Mouse (Mus musculus): ENCODE measurements around the gene Prickle1. TPM values are rescaled to one million over a fixed set of nuclear protein-coding genes. Genes with fewer than 3 reads are reported as not detected.

Gene Prickle1
- polyA plus RNA-seq, 1 experiment from 2014 or later: 26.1 TPM

- Histone ChIP-seq H3K4me3 (ENCODE audit: low read depth, low read length) (no peak overlapping the region), H3K4me1 (ENCODE audit: insufficient read depth, low read depth, low read length) (peaks cover 11% of the 10 kb centered on the region; the same call in 1 of the 2 replicates), H3K9ac (replicated peaks; ENCODE audit: low read depth) (no peak overlapping the region), H3K4me2 (replicated peaks; ENCODE audit: low read depth, low read length) (peak overlapping the region; percentile 56; the same call in 1 of the 2 replicates), H3K27me3 (replicated peaks; ENCODE audit: insufficient read depth, low read length) (no peaks in the 10 kb centered on the region), H3K36me3 (ENCODE audit: insufficient read depth, low read length) (no peaks in the 10 kb centered on the region), H3K27ac (ENCODE audit: low read length) (peak overlapping the region; percentile 60; the same call in 1 of the 2 replicates), H3K9me3 (ENCODE audit: low read length) (no peaks in the 10 kb centered on the region)
- 80% methylated on average over 9 of the region's 9 CpGs for WGBS
- no peak for ATAC-seq
- DNase-seq (ENCODE audit: low spot score): no peak
- TF ChIP-seq EP300 (IDR thresholded peaks at IDR 0.05) (no peak), CTCF (IDR thresholded peaks at IDR 0.05) (no peak)
These were observed 33.5 kb upstream of the Prickle1 start for GRCm38 (mm10) chr15:93629201-93629600.

GRCm38 (mm10) chr15:93627836-93628797 lies 32.4 kb upstream of the Prickle1 start:
- H3K9ac ChIP-seq (replicated peaks; ENCODE audit: low read depth): no peak overlapping the region
- TF ChIP-seq EP300 (IDR thresholded peaks at IDR 0.05): peak; percentile 84
- TF ChIP-seq CTCF (IDR thresholded peaks at IDR 0.05): no peak
- no peaks in the 10 kb centered on the region for H3K27me3 ChIP-seq (replicated peaks; ENCODE audit: insufficient read depth, low read length)
- ATAC-seq (peak; percentile 89), DNase-seq (ENCODE audit: low spot score) (peak; percentile 77)
- peak overlapping the region; percentile 56 for H3K4me2 ChIP-seq (replicated peaks; ENCODE audit: low read depth, low read length)
- peak overlapping the region; percentile 60 for H3K27ac ChIP-seq (ENCODE audit: low read length)
- no peaks in the 10 kb centered on the region for H3K36me3 ChIP-seq (ENCODE audit: insufficient read depth, low read length)
- peak overlapping the region; percentile 26 for H3K4me3 ChIP-seq (ENCODE audit: low read depth, low read length)
- peaks cover 11% of the 10 kb centered on the region; the same call in 1 of the 2 replicates for H3K4me1 ChIP-seq (ENCODE audit: insufficient read depth, low read depth, low read length)
- no peaks in the 10 kb centered on the region for H3K9me3 ChIP-seq (ENCODE audit: low read length)
- WGBS: 37% methylated on average over 21 of the region's 21 CpGs

GRCm38 (mm10) chr15:93619551-93619950 lies 23.9 kb upstream of the Prickle1 start:
- Histone ChIP-seq H3K9me3 (ENCODE audit: low read length) (no peaks in the 10 kb centered on the region), H3K4me1 (ENCODE audit: insufficient read depth, low read depth, low read length) (no peaks in the 10 kb centered on the region), H3K4me3 (ENCODE audit: low read depth, low read length) (no peak overlapping the region), H3K27me3 (replicated peaks; ENCODE audit: insufficient read depth, low read length) (no peaks in the 10 kb centered on the region), H3K9ac (replicated peaks; ENCODE audit: low read depth) (no peak overlapping the region), H3K4me2 (replicated peaks; ENCODE audit: low read depth, low read length) (no peak overlapping the region), H3K27ac (ENCODE audit: low read length) (no peak overlapping the region), H3K36me3 (ENCODE audit: insufficient read depth, low read length) (no peaks in the 10 kb centered on the region)
- ATAC-seq (no peak), DNase-seq (ENCODE audit: low spot score) (no peak)
- 65% methylated on average over 4 of the region's 4 CpGs for WGBS
- TF ChIP-seq CTCF (IDR thresholded peaks at IDR 0.05) (no peak), EP300 (IDR thresholded peaks at IDR 0.05) (no peak)

GRCm38 (mm10) chr15:93618442-93619150 lies 22.9 kb upstream of the Prickle1 start:
- no peaks in the 10 kb centered on the region for H3K36me3 ChIP-seq (ENCODE audit: insufficient read depth, low read length)
- H3K4me1 ChIP-seq (ENCODE audit: insufficient read depth, low read depth, low read length): no peaks in the 10 kb centered on the region
- H3K27me3 ChIP-seq (replicated peaks; ENCODE audit: insufficient read depth, low read length): no peaks in the 10 kb centered on the region
- no peak overlapping the region for H3K4me3 ChIP-seq (ENCODE audit: low read depth, low read length)
- peak; percentile 14; the same call in 1 of the 2 replicates for ATAC-seq
- H3K9me3 ChIP-seq (ENCODE audit: low read length): no peaks in the 10 kb centered on the region
- no peak for TF ChIP-seq EP300 (IDR thresholded peaks at IDR 0.05)
- TF ChIP-seq CTCF (IDR thresholded peaks at IDR 0.05): no peak
- H3K4me2 ChIP-seq (replicated peaks; ENCODE audit: low read depth, low read length): no peak overlapping the region
- WGBS: 43% methylated on average over 6 of the region's 6 CpGs
- peak; percentile 42 for DNase-seq (ENCODE audit: low spot score)
- H3K27ac ChIP-seq (ENCODE audit: low read length): no peak overlapping the region
- H3K9ac ChIP-seq (replicated peaks; ENCODE audit: low read depth): no peak overlapping the region

GRCm38 (mm10) chr15:93616277-93616676 lies 20.6 kb upstream of the Prickle1 start:
- no peaks in the 10 kb centered on the region for H3K9me3 ChIP-seq (ENCODE audit: low read length)
- H3K27ac ChIP-seq (ENCODE audit: low read length): no peak overlapping the region
- WGBS: 92% methylated on average over 4 of the region's 4 CpGs
- no peak for DNase-seq (ENCODE audit: low spot score)
- H3K4me1 ChIP-seq (ENCODE audit: insufficient read depth, low read depth, low read length): no peaks in the 10 kb centered on the region
- no peak for ATAC-seq
- H3K36me3 ChIP-seq (ENCODE audit: insufficient read depth, low read length): no peaks in the 10 kb centered on the region
- no peak overlapping the region for H3K4me3 ChIP-seq (ENCODE audit: low read depth, low read length)
- no peaks in the 10 kb centered on the region for H3K27me3 ChIP-seq (replicated peaks; ENCODE audit: insufficient read depth, low read length)
- TF ChIP-seq EP300 (IDR thresholded peaks at IDR 0.05) (no peak), CTCF (IDR thresholded peaks at IDR 0.05) (no peak)
- no peak overlapping the region for H3K4me2 ChIP-seq (replicated peaks; ENCODE audit: low read depth, low read length)
- H3K9ac ChIP-seq (replicated peaks; ENCODE audit: low read depth): no peak overlapping the region

GRCm38 (mm10) chr15:93615031-93615430 lies 19.3 kb upstream of the Prickle1 start:
- no peak for TF ChIP-seq CTCF (IDR thresholded peaks at IDR 0.05)
- no peak for TF ChIP-seq EP300 (IDR thresholded peaks at IDR 0.05)
- H3K4me3 ChIP-seq (ENCODE audit: low read depth, low read length): no peak overlapping the region
- H3K9me3 ChIP-seq (ENCODE audit: low read length): no peaks in the 10 kb centered on the region
- H3K4me1 ChIP-seq (ENCODE audit: insufficient read depth, low read depth, low read length): no peaks in the 10 kb centered on the region
- no peak overlapping the region for H3K27ac ChIP-seq (ENCODE audit: low read length)
- H3K27me3 ChIP-seq (replicated peaks; ENCODE audit: insufficient read depth, low read length): no peaks in the 10 kb centered on the region
- DNase-seq (ENCODE audit: low spot score) (no peak), ATAC-seq (no peak)
- no peak overlapping the region for H3K4me2 ChIP-seq (replicated peaks; ENCODE audit: low read depth, low read length)
- WGBS: 81% methylated on average over 3 of the region's 3 CpGs
- no peak overlapping the region for H3K9ac ChIP-seq (replicated peaks; ENCODE audit: low read depth)
- H3K36me3 ChIP-seq (ENCODE audit: insufficient read depth, low read length): no peaks in the 10 kb centered on the region

All from lung, postnatal 0 days (tissue).